Mouse (Mus musculus) midbrain, postnatal 0 days (tissue): ENCODE data around the gene Nrap. TPM values are rescaled to one million over a fixed set of nuclear protein-coding genes. Genes with fewer than 3 reads are reported as not detected.
A peak's percentile ranks its signal among the peaks of the same experiment; 100 is the strongest.

Experiments
- ATAC-seq: fragments of 200-750 bp; cut with Nextera tagmentation; 2 replicates; pipeline ENCODE4 v1.8.0; 2017; ENCODE audit warnings: moderate number of reproducible peaks, mild to moderate bottlenecking, moderate TSS enrichment, moderate library complexity; ENCODE audit not compliant: low FRiP score
- DNase-seq: peaks from one replicate; pipeline ENCODE4 v3.0.0-alpha.2; 2015; ENCODE audit warnings: low spot score
- H3K27ac ChIP-seq: fragments of 300-500 bp; sonication (generic); 2 replicates; pipeline ENCODE4 v1.5.1; 2014; ENCODE audit warnings: low read depth, mild to moderate bottlenecking, low read length, mixed read lengths
- H3K27me3 ChIP-seq: fragments of 300-500 bp; sonication (generic); 2 replicates; pipeline ENCODE4 v1.6.1; 2014; ENCODE audit warnings: low read length, control low read depth, mixed read lengths; ENCODE audit not compliant: insufficient read depth
- H3K36me3 ChIP-seq: fragments of 300-500 bp; sonication (generic); 2 replicates; pipeline ENCODE4 v1.6.1; 2014; ENCODE audit warnings: low read length, control low read depth, mixed read lengths; ENCODE audit not compliant: insufficient read depth
- H3K4me1 ChIP-seq: fragments of 300-500 bp; sonication (generic); 2 replicates; pipeline ENCODE4 v1.6.1; 2014; ENCODE audit warnings: mild to moderate bottlenecking, control low read depth, antibody characterized with exemption, low read length, mixed read lengths; ENCODE audit not compliant: insufficient read depth
- H3K4me2 ChIP-seq: fragments of 300-500 bp; sonication (generic); 2 replicates; pipeline ENCODE4 v1.6.1; 2014; ENCODE audit warnings: low read depth, mild to moderate bottlenecking, low read length, mixed read lengths; ENCODE audit not compliant: poor library complexity, severe bottlenecking
- H3K4me3 ChIP-seq: fragments of 300-500 bp; sonication (generic); 2 replicates; pipeline ENCODE4 v1.5.1; 2014; ENCODE audit warnings: low read depth, mild to moderate bottlenecking, low read length, moderate library complexity
- H3K9ac ChIP-seq: fragments of 300-500 bp; sonication (generic); replicated peaks from 2 replicates; pipeline ENCODE4 v1.6.1; 2014; ENCODE audit warnings: mild to moderate bottlenecking, low read length, moderate library complexity, mixed read lengths; ENCODE audit not compliant: poor library complexity, severe bottlenecking
- H3K9me3 ChIP-seq: fragments of 300-500 bp; sonication (generic); 2 replicates; pipeline ENCODE4 v1.6.1; 2016; ENCODE audit warnings: low read length, control low read depth
- CTCF ChIP-seq: IDR thresholded peaks from 2 replicates; pipeline ENCODE4 v1.5.1; 2016; ENCODE audit warnings: antibody characterized with exemption, mild to moderate bottlenecking
- WGBS: fragments of 180-500 bp; shearing (Covaris S2); extraction: QIAGEN DNeasy Blood & Tissue Kit; methylation state at CpG from one replicate; pipeline ENCODE4 v1.1.7; 2014; 5-methylcytosine and 5-hydroxymethylcytosine counted together
- polyA plus RNA-seq: library from polyadenylated mRNA; unstranded; fragments of >200 nt; fragmentation: Nextera tagmentation; extraction: Ambion mirVana; gene quantifications from 2 replicates; pipeline ENCODE4 v1.2.1, GENCODE M21; 2015
- total RNA-seq: library from RNA; depleted of rRNA; stranded (reverse); fragments of >200 nt; gene quantifications from 2 replicates; pipeline ENCODE4 v1.2.3, GENCODE M21; 2014

The Nrap gene
- total and polyA plus RNA-seq, 2 experiments from 2014 or later = 0.69 to 0.99 TPM

- Histone ChIP-seq H3K36me3 (peaks cover 4% of the 10 kb centered on the region; the same call in 1 of the 2 replicates), H3K27ac (no peak overlapping the region), H3K4me1 (0 out of 2 replicates have a peak, but pooled peaks cover 6% of the 10 kb centered on the region), H3K4me2 (no peak overlapping the region), H3K9me3 (no peaks in the 10 kb centered on the region), H3K4me3 (no peak overlapping the region), H3K9ac (no peak overlapping the region), H3K27me3 (peaks cover 6% of the 10 kb centered on the region)
- ATAC-seq = no peak
- no peak for TF ChIP-seq CTCF
- DNase-seq = no peak
- WGBS = 54% methylated on average over 14 of the region's 14 CpGs
These were observed 10.4 kb upstream of the Nrap start for GRCm38 (mm10) chr19:56400200-56400599.

- H3K36me3 ChIP-seq = no peaks in the 10 kb centered on the region
- peaks cover 14% of the 10 kb centered on the region for H3K27me3 ChIP-seq
- no peak overlapping the region for H3K27ac ChIP-seq
- H3K4me1 ChIP-seq = 0 out of 2 replicates have a peak, but pooled peaks cover 6% of the 10 kb centered on the region
- ATAC-seq = no peak
- H3K4me3 ChIP-seq = no peak overlapping the region
- H3K9ac ChIP-seq = no peak overlapping the region
- no peaks in the 10 kb centered on the region for H3K9me3 ChIP-seq
- no peak for TF ChIP-seq CTCF
- DNase-seq = no peak
- no peak overlapping the region for H3K4me2 ChIP-seq
These were observed 8.6 kb upstream of the Nrap start for GRCm38 (mm10) chr19:56398528-56398795.

- peak overlapping the region; percentile 49 for H3K4me3 ChIP-seq
- no peak for ATAC-seq
- 66% methylated on average over 11 of the region's 11 CpGs for WGBS
These were observed 8.1 kb upstream of the Nrap start for GRCm38 (mm10) chr19:56397663-56398527.

GRCm38 (mm10) chr19:56396669-56397621 is 7.1 kb upstream of the Nrap start, which contains the start of gene Casp7:
Gene Casp7 (plus strand): TSS chr19:56397129.
- H3K4me1 ChIP-seq = 0 out of 2 replicates have a peak, but pooled peaks cover 6% of the 10 kb centered on the region
- H3K27me3 ChIP-seq = peaks cover 14% of the 10 kb centered on the region
- TF ChIP-seq CTCF = peak; percentile 38; the same call in 1 of the 2 replicates
- peak within 1 kb of the TSS; percentile 49 for H3K4me3 ChIP-seq
- H3K9me3 ChIP-seq = no peaks in the 10 kb centered on the region
- WGBS = under 1% methylated on average over 70 of the region's 78 CpGs
- H3K36me3 ChIP-seq = no peaks in the 10 kb centered on the region
- H3K9ac ChIP-seq = peak within 1 kb of the TSS; percentile 57
- H3K27ac ChIP-seq = peak within 1 kb of the TSS; percentile 53; the same call in 1 of the 2 replicates
- ATAC-seq (peak; percentile 77), DNase-seq (peak; percentile 64)
- peak within 1 kb of the TSS; percentile 81 for H3K4me2 ChIP-seq

More at GRCm38 (mm10) chr19:56397663-56398527, 8.1 kb upstream of the Nrap start:
- Histone ChIP-seq H3K27ac (peak overlapping the region; percentile 53; the same call in 1 of the 2 replicates), H3K36me3 (no peaks in the 10 kb centered on the region), H3K9me3 (no peaks in the 10 kb centered on the region), H3K27me3 (peaks cover 14% of the 10 kb centered on the region), H3K9ac (peak overlapping the region; percentile 57), H3K4me1 (0 out of 2 replicates have a peak, but pooled peaks cover 6% of the 10 kb centered on the region), H3K4me2 (peak overlapping the region; percentile 81)
- no peak for DNase-seq
- no peak for TF ChIP-seq CTCF

GRCm38 (mm10) chr19:56396227-56396626 is 6.4 kb upstream of the Nrap start:
- 39% methylated on average over 12 of the region's 12 CpGs for WGBS
- H3K9me3 ChIP-seq = no peaks in the 10 kb centered on the region
- H3K9ac ChIP-seq = no peak overlapping the region
- 0 out of 2 replicates have a peak, but pooled peaks cover 6% of the 10 kb centered on the region for H3K4me1 ChIP-seq
- peak overlapping the region; percentile 81 for H3K4me2 ChIP-seq
- H3K36me3 ChIP-seq = no peaks in the 10 kb centered on the region
- TF ChIP-seq CTCF = no peak
- H3K27ac ChIP-seq = no peak overlapping the region
- H3K27me3 ChIP-seq = peaks cover 14% of the 10 kb centered on the region
- DNase-seq = no peak
- no peak for ATAC-seq
- H3K4me3 ChIP-seq = peak overlapping the region; percentile 49
